Mouse (Mus musculus) ES-E14 (cell line): Measurements from ENCODE around the gene 1700123L14Rik. TPM values are rescaled to one million over a fixed set of nuclear protein-coding genes. Genes with fewer than 3 reads are reported as not detected.

Source experiments
- DNase-seq: peaks from one replicate; pipeline ENCODE4 v3.0.0-alpha.2; 2013; ENCODE audit warnings: low read depth, low spot score
- H3K27ac ChIP-seq: 2 replicates; pipeline ENCODE4 v1.5.1; 2012; ENCODE audit warnings: low read depth, mild to moderate bottlenecking, low read length, moderate library complexity, mixed read lengths; ENCODE audit not compliant: poor library complexity, insufficient read depth, severe bottlenecking
- H3K36me3 ChIP-seq: 2 replicates; pipeline ENCODE4 v1.6.1; 2012; ENCODE audit warnings: mild to moderate bottlenecking, low read length, moderate library complexity, mixed read lengths; ENCODE audit not compliant: control insufficient read depth, poor library complexity, insufficient read depth, severe bottlenecking
- H3K4me1 ChIP-seq, 2 experiments: fragments of 150-350 bp in 1 of 2; sonication (generic) in 1 of 2; 2 replicates each; pipeline ENCODE4 v1.6.1; 2012; ENCODE audit warnings: low read length in 2 of 2, mild to moderate bottlenecking in 1 of 2, mixed read lengths in 1 of 2; ENCODE audit not compliant: control insufficient read depth in 2 of 2, insufficient read depth in 2 of 2, poor library complexity in 1 of 2
- H3K4me3 ChIP-seq, 2 experiments: fragments of 150-350 bp in 1 of 2; sonication (generic) in 1 of 2; 2 replicates each; pipeline ENCODE4 v1.5.1; 2012; ENCODE audit warnings: low read length in 2 of 2, low read depth in 1 of 2, mild to moderate bottlenecking in 1 of 2, mixed read lengths in 1 of 2; ENCODE audit not compliant: insufficient read depth in 1 of 2, poor library complexity in 1 of 2, severe bottlenecking in 1 of 2
- H3K9ac ChIP-seq: 2 replicates; pipeline ENCODE4 v1.6.1; 2012; ENCODE audit warnings: low read depth, mild to moderate bottlenecking, low read length, mixed read lengths; ENCODE audit not compliant: poor library complexity, insufficient read depth, severe bottlenecking
- H3K9me3 ChIP-seq: fragments of 150-350 bp; sonication (generic); 2 replicates; pipeline ENCODE4 v1.6.1; 2012; ENCODE audit warnings: low read depth, mild to moderate bottlenecking, low read length; ENCODE audit not compliant: control insufficient read depth, insufficient read depth
- CHD2 ChIP-seq: IDR thresholded peaks from 2 replicates; pipeline ENCODE4 v1.6.1; 2014; ENCODE audit warnings: mild to moderate bottlenecking, low read depth, low read length, inconsistent platforms
- HCFC1 ChIP-seq: IDR thresholded peaks from 2 replicates; pipeline ENCODE4 v1.6.1; 2012; ENCODE audit warnings: low read length, inconsistent platforms, borderline replicate concordance; ENCODE audit not compliant: insufficient read depth
- MAFK ChIP-seq: IDR thresholded peaks from 2 replicates; pipeline ENCODE4 v1.6.1; 2014; ENCODE audit warnings: mild to moderate bottlenecking, low read depth, low read length, inconsistent platforms; ENCODE audit not compliant: insufficient read depth
- ZC3H11A ChIP-seq: IDR thresholded peaks from 2 replicates; pipeline ENCODE4 v1.6.1; 2012; ENCODE audit warnings: low read depth, mild to moderate bottlenecking, inconsistent platforms, low read length, borderline replicate concordance
- ZNF384 ChIP-seq: IDR thresholded peaks from 2 replicates; pipeline ENCODE4 v1.6.1; 2012; ENCODE audit warnings: low read depth, low read length, inconsistent platforms
- in situ Hi-C, 2 experiments: fragments of 600-800 bp; cut with MboI; formaldehyde crosslinking; loops; one replicate each; pipeline ENCODE4 v1.15.1; 2025; ENCODE audit warnings: low sequenced_read_pairs in 2 of 2, inconsistent platforms in 1 of 2; ENCODE audit not compliant: unreplicated experiment in 2 of 2
- total RNA-seq: library from RNA; depleted of rRNA; stranded (reverse); fragments of 300-350 nt; gene quantifications from 2 replicates; pipeline ENCODE4 v1.2.3, GENCODE M21; 2012

1700123L14Rik gene
- total RNA-seq, 1 experiment, result not detected

DNA sequence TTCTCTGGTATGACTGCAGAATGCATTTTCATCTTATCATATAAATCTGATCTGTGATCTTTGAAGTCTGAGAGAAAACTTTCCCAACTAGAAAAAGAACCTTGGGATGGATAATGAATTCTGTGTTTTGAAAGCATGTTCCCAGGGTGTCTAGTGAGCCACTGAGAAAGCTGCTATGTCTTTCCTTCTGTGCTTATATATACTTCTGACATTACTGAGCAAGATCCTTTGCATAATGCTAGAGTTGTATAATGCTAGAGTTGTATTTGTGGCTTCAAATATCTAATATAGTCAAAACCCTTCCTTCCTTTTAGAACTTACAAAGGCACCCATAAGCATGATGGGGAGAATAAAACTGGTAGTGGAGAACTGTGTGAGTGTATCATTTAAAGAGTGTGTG, 12.5 kb upstream of the 1700123L14Rik start:
- DNase-seq, result no peak
- TF ChIP-seq ZC3H11A, result no peak
- TF ChIP-seq CHD2, result no peak
- TF ChIP-seq HCFC1, result no peak
- Histone ChIP-seq H3K9ac (no peak overlapping the region), H3K36me3 (no peaks in the 10 kb centered on the region), H3K4me3 (no peak overlapping the region), H3K9me3 (no peaks in the 10 kb centered on the region), H3K27ac (no peak overlapping the region), H3K4me1 (no peaks in the 10 kb centered on the region)
- in situ Hi-C loops, result no loop called here

DNA sequence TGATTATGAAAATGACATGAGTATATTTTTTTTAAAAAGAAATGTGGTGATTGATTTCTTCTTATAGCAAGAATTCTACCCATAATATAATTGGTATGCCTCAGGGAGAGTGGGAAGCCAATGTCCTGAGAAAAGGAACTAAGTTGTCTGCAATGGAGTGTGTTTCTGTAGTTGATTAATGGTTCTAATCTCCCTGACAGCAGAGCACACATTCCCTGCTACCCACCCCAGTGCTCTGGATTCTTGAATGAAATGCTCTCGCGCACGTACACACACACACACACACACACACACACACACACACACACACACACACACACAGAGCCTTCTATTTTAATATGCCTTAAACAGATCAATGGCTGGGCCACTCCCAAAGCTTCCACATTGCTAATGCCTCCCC, 7.6 kb upstream of the 1700123L14Rik start:
- no peak overlapping the region for H3K27ac ChIP-seq
- H3K4me3 ChIP-seq, result no peak overlapping the region
- in situ Hi-C loops, result no loop called here
- H3K9me3 ChIP-seq, result no peaks in the 10 kb centered on the region
- no peak for DNase-seq
- no peaks in the 10 kb centered on the region for H3K4me1 ChIP-seq
- no peak for TF ChIP-seq CHD2
- TF ChIP-seq ZC3H11A, result no peak
- no peaks in the 10 kb centered on the region for H3K36me3 ChIP-seq
- H3K9ac ChIP-seq, result no peak overlapping the region

DNA sequence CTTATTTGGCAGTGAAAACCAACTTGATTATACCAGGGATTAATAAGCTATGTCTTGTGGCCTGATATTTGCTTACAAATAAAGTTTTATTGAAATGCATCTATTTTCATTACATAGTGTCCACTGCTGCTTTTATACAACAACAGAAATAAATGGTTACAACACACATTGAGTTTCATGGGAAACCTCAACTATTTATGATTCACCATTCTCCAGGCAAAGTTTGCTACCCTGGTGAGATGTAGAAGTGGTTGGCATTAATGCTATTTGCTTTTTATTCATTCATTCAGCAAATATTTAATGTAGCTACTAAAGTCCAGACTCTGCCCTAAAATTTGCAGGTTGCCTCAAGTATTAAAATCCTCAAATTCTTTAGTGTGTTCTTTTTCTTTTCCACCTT, 988 bp upstream of the 1700123L14Rik start:
- H3K9me3 ChIP-seq, result no peaks in the 10 kb centered on the region

DNA sequence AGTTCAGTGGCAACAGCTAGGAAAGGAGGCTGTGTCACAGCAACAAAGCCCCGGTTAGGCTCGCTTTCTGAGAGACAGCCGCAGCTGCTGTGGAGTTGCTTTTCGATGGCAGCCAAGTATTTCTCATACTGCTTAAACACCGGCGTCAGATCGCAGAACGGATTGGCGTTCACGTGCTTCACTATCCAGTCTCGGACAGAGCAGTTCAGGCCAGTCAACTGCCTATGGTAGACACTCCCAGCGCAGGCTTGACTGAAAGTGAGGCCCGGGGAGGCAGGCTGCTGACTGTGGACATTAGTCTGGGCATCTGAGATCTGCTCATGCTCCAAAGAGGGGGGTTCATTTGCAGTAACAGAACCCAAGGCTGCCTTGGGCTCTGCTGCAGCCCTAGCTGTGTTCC, 640 bp downstream of the 1700123L14Rik start:
- no peak overlapping the region for H3K27ac ChIP-seq
- in situ Hi-C loops, result no loop called here
- H3K36me3 ChIP-seq, result no peaks in the 10 kb centered on the region
- no peaks in the 10 kb centered on the region for H3K9me3 ChIP-seq
- TF ChIP-seq CHD2, result no peak
- no peaks in the 10 kb centered on the region for H3K4me1 ChIP-seq
- no peak for DNase-seq
- H3K4me3 ChIP-seq, result no peak overlapping the region
- no peak overlapping the region for H3K9ac ChIP-seq

More for the DNA sequence above, 988 bp upstream of the 1700123L14Rik start:
- no peak for TF ChIP-seq ZNF384
- TF ChIP-seq MAFK, result no peak
- no peak for TF ChIP-seq CHD2
- no peak for TF ChIP-seq HCFC1
- TF ChIP-seq ZC3H11A, result no peak
- Histone ChIP-seq H3K9ac (no peak overlapping the region), H3K36me3 (no peaks in the 10 kb centered on the region), H3K4me1 (no peaks in the 10 kb centered on the region), H3K27ac (no peak overlapping the region), H3K4me3 (no peak overlapping the region)
- in situ Hi-C loops, result no loop called here
- no peak for DNase-seq

DNA sequence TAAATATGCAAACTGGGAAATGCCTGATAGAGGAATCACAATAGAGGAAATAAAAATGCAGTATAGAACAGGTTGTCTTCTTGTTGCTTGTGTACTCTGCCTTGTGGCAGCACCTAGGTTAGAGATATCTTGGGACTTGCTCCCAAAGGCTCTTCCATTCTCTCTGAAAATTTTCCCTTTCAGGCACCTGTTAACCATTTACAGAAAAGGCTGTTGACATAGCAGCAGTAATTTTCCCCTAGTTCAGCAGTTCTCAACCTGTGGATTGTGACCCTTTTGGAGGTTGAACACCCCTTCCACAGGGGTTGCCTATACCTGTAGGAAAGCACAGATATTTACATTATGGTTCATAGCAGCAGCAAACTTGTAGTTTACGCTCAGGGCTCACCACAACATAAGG, 22.7 kb downstream of the 1700123L14Rik start:
- no peak overlapping the region for H3K4me3 ChIP-seq
- no peaks in the 10 kb centered on the region for H3K36me3 ChIP-seq
- in situ Hi-C loops, result no loop called here
- no peaks in the 10 kb centered on the region for H3K9me3 ChIP-seq
- TF ChIP-seq ZC3H11A, result no peak
- TF ChIP-seq ZNF384, result no peak
- no peak for TF ChIP-seq MAFK
- no peak for TF ChIP-seq HCFC1
- no peak for TF ChIP-seq CHD2
- H3K27ac ChIP-seq, result no peak overlapping the region
- no peak for DNase-seq
- no peaks in the 10 kb centered on the region for H3K4me1 ChIP-seq
- no peak overlapping the region for H3K9ac ChIP-seq
